Mouse (Mus musculus): ENCODE results near the gene Rasgef1b. TPM values are rescaled to one million over a fixed set of nuclear protein-coding genes. Genes with fewer than 3 reads are reported as not detected.

Rasgef1b gene
- total and polyA plus RNA-seq, 3 experiments: 0.17 to 0.26 (median 0.21) TPM

GRCm38 (mm10) chr5:99701811-99702210, 27.1 kb downstream of the Rasgef1b start:
- Histone ChIP-seq H3K4me1 (ENCODE audit: control insufficient read depth in 1 of 2, insufficient read depth in 2 of 2) (no peaks in the 10 kb centered on the region; a peak in 1 of 4 replicates), H3K9me3 (replicated peaks; ENCODE audit: low read length) (no peaks in the 10 kb centered on the region), H3K36me3 (replicated peaks in 1 of 2; ENCODE audit: control insufficient read depth in 1 of 2, insufficient read depth in 1 of 2, low read length in 1 of 2) (no peaks in the 10 kb centered on the region), H3K79me2 (replicated peaks; ENCODE audit: control insufficient read depth, extremely low read depth, insufficient read depth, poor library complexity, severe bottlenecking) (no peaks in the 10 kb centered on the region), H3K9ac (ENCODE audit: insufficient read depth, low read depth) (no peak overlapping the region), H3K4me2 (ENCODE audit: insufficient read depth, low read depth, poor library complexity, severe bottlenecking) (no peak overlapping the region), H3K27me3 (replicated peaks) (no peaks in the 10 kb centered on the region), H3K4me3 (replicated peaks in 1 of 3; ENCODE audit: low read depth in 2 of 3, low read length in 2 of 3, poor library complexity in 1 of 3) (no peak overlapping the region), H3K27ac (ENCODE audit: insufficient read depth, low read depth) (no peak overlapping the region)
- in situ Hi-C loops (cut with MboI; ENCODE audit: low pct_ligation_motif_present, low pct_unique_long_range_greater_than_20kb, low sequenced_read_pairs): no loop called here
- TF ChIP-seq MYC (IDR thresholded peaks at IDR 0.05; ENCODE audit: low read depth, low read length) (no peak), ETS1 (conservative IDR thresholded peaks at IDR 0.05; ENCODE audit: low read depth, low read length) (no peak), ZC3H11A (IDR thresholded peaks at IDR 0.05; ENCODE audit: low read depth, low read length) (no peak), IRF4 (IDR thresholded peaks at IDR 0.05; ENCODE audit: low read depth, low read length) (no peak), MEF2A (IDR thresholded peaks at IDR 0.05; ENCODE audit: borderline replicate concordance, low read depth, low read length) (no peak), MAX (IDR thresholded peaks at IDR 0.05; ENCODE audit: low read length) (no peak), HCFC1 (IDR thresholded peaks at IDR 0.05; ENCODE audit: low read depth, low read length) (no peak), RAD21 (IDR thresholded peaks at IDR 0.05; ENCODE audit: low read depth, low read length) (no peak), POLR2AphosphoS2 (IDR thresholded peaks at IDR 0.05; ENCODE audit: low read depth, low read length) (no peak), TCF12 (IDR thresholded peaks at IDR 0.05; ENCODE audit: low read depth, low read length) (no peak), NRF1 (IDR thresholded peaks at IDR 0.05; ENCODE audit: low read depth, low read length) (no peak), CTCF (conservative IDR thresholded peaks at IDR 0.05 in 1 of 2, IDR thresholded peaks at IDR 0.05 in 1 of 2; ENCODE audit: low read depth in 2 of 2, low read length in 2 of 2) (no peak), ZMIZ1 (IDR thresholded peaks at IDR 0.05; ENCODE audit: low read depth, low read length) (no peak), TBP (conservative IDR thresholded peaks at IDR 0.05; ENCODE audit: low read depth, low read length) (no peak)
- dilution Hi-C loops (cut with MboI; ENCODE audit: extremely low pct_ligation_motif_present, extremely low pct_unique_long_range_greater_than_20kb, low sequenced_read_pairs): no loop called here
- DNase-seq (ENCODE audit: extremely low read depth): no peak

- in situ Hi-C loops (cut with MboI; ENCODE audit: low pct_ligation_motif_present, low pct_unique_long_range_greater_than_20kb, low sequenced_read_pairs) (no loop called here), dilution Hi-C loops (cut with MboI; ENCODE audit: extremely low pct_ligation_motif_present, extremely low pct_unique_long_range_greater_than_20kb, low sequenced_read_pairs) (no loop called here)
- Histone ChIP-seq H3K9me3 (replicated peaks; ENCODE audit: low read length) (no peaks in the 10 kb centered on the region), H3K27me3 (replicated peaks) (no peaks in the 10 kb centered on the region), H3K27ac (ENCODE audit: insufficient read depth, low read depth) (no peak overlapping the region), H3K4me3 (replicated peaks in 1 of 3; ENCODE audit: low read depth in 2 of 3, low read length in 2 of 3, poor library complexity in 1 of 3) (no peak overlapping the region), H3K9ac (ENCODE audit: insufficient read depth, low read depth) (no peak overlapping the region), H3K4me2 (ENCODE audit: insufficient read depth, low read depth, poor library complexity, severe bottlenecking) (no peak overlapping the region), H3K79me2 (replicated peaks; ENCODE audit: control insufficient read depth, extremely low read depth, insufficient read depth, poor library complexity, severe bottlenecking) (no peaks in the 10 kb centered on the region), H3K36me3 (replicated peaks in 1 of 2; ENCODE audit: control insufficient read depth in 1 of 2, insufficient read depth in 1 of 2, low read length in 1 of 2) (no peaks in the 10 kb centered on the region), H3K4me1 (ENCODE audit: control insufficient read depth in 1 of 2, insufficient read depth in 2 of 2) (peaks cover 0 to 4% of the 10 kb centered on the region in 2 experiments; a peak in 1 of 4 replicates)
- TF ChIP-seq KAT2A (IDR thresholded peaks at IDR 0.05; ENCODE audit: insufficient replicate concordance, low read length) (no peak), HCFC1 (IDR thresholded peaks at IDR 0.05; ENCODE audit: low read depth, low read length) (no peak), SIN3A (IDR thresholded peaks at IDR 0.05; ENCODE audit: low read length) (no peak), USF2 (conservative IDR thresholded peaks at IDR 0.05; ENCODE audit: low read depth, low read length) (no peak), NRF1 (IDR thresholded peaks at IDR 0.05; ENCODE audit: low read depth, low read length) (no peak), IRF4 (IDR thresholded peaks at IDR 0.05; ENCODE audit: low read depth, low read length) (no peak), ELF1 (IDR thresholded peaks at IDR 0.05; ENCODE audit: low read depth, low read length) (no peak), MXI1 (IDR thresholded peaks at IDR 0.05; ENCODE audit: low read depth, low read length) (no peak), UBTF (IDR thresholded peaks at IDR 0.05; ENCODE audit: low read depth, low read length) (no peak), ETS1 (conservative IDR thresholded peaks at IDR 0.05; ENCODE audit: low read depth, low read length) (no peak), E2F4 (IDR thresholded peaks at IDR 0.05; ENCODE audit: insufficient replicate concordance, low read depth, low read length) (no peak), PAX5 (IDR thresholded peaks at IDR 0.05; ENCODE audit: low read length) (no peak), MEF2A (IDR thresholded peaks at IDR 0.05; ENCODE audit: borderline replicate concordance, low read depth, low read length) (no peak), ZNF384 (IDR thresholded peaks at IDR 0.05; ENCODE audit: low read depth, low read length) (no peak), EP300 (IDR thresholded peaks at IDR 0.05; ENCODE audit: low read length) (no peak), CHD2 (IDR thresholded peaks at IDR 0.05; ENCODE audit: low read length) (no peak)
- DNase-seq (ENCODE audit: extremely low read depth): no peak
Measured at GRCm38 (mm10) chr5:99694712-99695360, 34.0 kb downstream of the Rasgef1b start.
